Mouse (Mus musculus) testis, adult 2 months (tissue): ENCODE results near the gene Fau.

Experiments used
- CTCF ChIP-seq: fragments of 200-500 bp; IDR thresholded peaks from 2 replicates; pipeline ENCODE4 v1.5.1; 2012; ENCODE audit warnings: low read depth, mild to moderate bottlenecking, inconsistent platforms, low read length, moderate library complexity; ENCODE audit not compliant: control insufficient read depth, insufficient read depth, insufficient replicate concordance
- POLR2A ChIP-seq: fragments of 200-500 bp; IDR thresholded peaks from 2 replicates; pipeline ENCODE4 v1.6.1; 2012; ENCODE audit warnings: low read depth, mild to moderate bottlenecking, inconsistent platforms, low read length, moderate library complexity; ENCODE audit not compliant: control insufficient read depth

- TF ChIP-seq CTCF, result no peak
- TF ChIP-seq POLR2A, result no peak
Observed at GRCm38 (mm10) chr19:6068951-6069350, 11.3 kb downstream of the Fau start.
